Mouse (Mus musculus): ENCODE measurements around the gene Rpl39. TPM values are rescaled to one million over a fixed set of nuclear protein-coding genes. Genes with fewer than 3 reads are reported as not detected.

The Rpl39 gene
- polyA plus RNA-seq (2012; rRNA removed) = 47.1 and 62.8 TPM in 2 replicates

GRCm38 (mm10) chrX:37084927-37085660 is at the start of gene Rpl39:
Rpl39 (minus strand) TSS chrX:37085402.
- Histone ChIP-seq H3K4me1 (ENCODE audit: control insufficient read depth, insufficient read depth, insufficient read length) (peaks cover 3% of the 10 kb centered on the region), H3K4me3 (ENCODE audit: extremely low read depth, insufficient read depth, insufficient read length) (peak within 1 kb of the TSS; percentile 73), H3K27ac (ENCODE audit: insufficient read depth, low read length) (peak within 1 kb of the TSS; percentile 95), H3K27me3 (ENCODE audit: control insufficient read depth, insufficient read depth, low read length) (no peaks in the 10 kb centered on the region), H3K36me3 (ENCODE audit: control insufficient read depth, insufficient read depth, low read length) (peaks cover 6% of the 10 kb centered on the region)
- no peak for TF ChIP-seq CTCF (IDR thresholded peaks at IDR 0.05; ENCODE audit: extremely low read depth, insufficient read depth, insufficient read length, insufficient replicate concordance)
- TF ChIP-seq POLR2A (IDR thresholded peaks at IDR 0.05; ENCODE audit: low read depth, low read length) = peak; percentile 69
- peak; percentile 84 for DNase-seq (ENCODE audit: low read depth in 1 of 2, low spot score in 2 of 2)
- WGBS = 20% methylated on average over 38 of the region's 38 CpGs

- Histone ChIP-seq H3K4me3 (ENCODE audit: extremely low read depth, insufficient read depth, insufficient read length) (peak within 1 kb of the TSS; percentile 91), H3K27me3 (ENCODE audit: control insufficient read depth, insufficient read depth, low read length) (no peaks in the 10 kb centered on the region), H3K27ac (ENCODE audit: insufficient read depth, low read length) (peak within 1 kb of the TSS; percentile 87), H3K36me3 (ENCODE audit: control insufficient read depth, insufficient read depth, low read length) (peaks cover 2% of the 10 kb centered on the region; the same call in 1 of the 2 replicates), H3K4me1 (ENCODE audit: control insufficient read depth, insufficient read depth, insufficient read length) (no peaks in the 10 kb centered on the region; the same call in 1 of the 2 replicates)
- WGBS = 28% methylated on average over 58 of the region's 58 CpGs
- TF ChIP-seq POLR2A (IDR thresholded peaks at IDR 0.05; ENCODE audit: low read depth, low read length) (no peak), CTCF (IDR thresholded peaks at IDR 0.05; ENCODE audit: extremely low read depth, insufficient read depth, insufficient read length, insufficient replicate concordance) (no peak)
- peak; percentile 60 to 69 for DNase-seq (ENCODE audit: low read depth in 1 of 2, low spot score in 2 of 2)
These were observed 41.6 kb upstream of the Rpl39 start, which contains the start of gene Nkap for GRCm38 (mm10) chrX:37126671-37127358. Nkap (plus strand) TSS chrX:37126795.

GRCm38 (mm10) chrX:37125511-37125910 is 40.3 kb upstream of the Rpl39 start:
- H3K36me3 ChIP-seq (ENCODE audit: control insufficient read depth, insufficient read depth, low read length) = no peaks in the 10 kb centered on the region
- TF ChIP-seq POLR2A (IDR thresholded peaks at IDR 0.05; ENCODE audit: low read depth, low read length) = no peak
- TF ChIP-seq CTCF (IDR thresholded peaks at IDR 0.05; ENCODE audit: extremely low read depth, insufficient read depth, insufficient read length, insufficient replicate concordance) = no peak
- no peak for DNase-seq (ENCODE audit: low read depth in 1 of 2, low spot score in 2 of 2)
- no peaks in the 10 kb centered on the region; the same call in 1 of the 2 replicates for H3K4me1 ChIP-seq (ENCODE audit: control insufficient read depth, insufficient read depth, insufficient read length)
- no peak overlapping the region for H3K27ac ChIP-seq (ENCODE audit: insufficient read depth, low read length)
- no peaks in the 10 kb centered on the region for H3K27me3 ChIP-seq (ENCODE audit: control insufficient read depth, insufficient read depth, low read length)
- whole genome bisulfite sequencing = 94% methylated on average over 7 of the region's 7 CpGs
- no peak overlapping the region for H3K4me3 ChIP-seq (ENCODE audit: extremely low read depth, insufficient read depth, insufficient read length)

GRCm38 (mm10) chrX:37120212-37120611 is 35.0 kb upstream of the Rpl39 start:
- TF ChIP-seq POLR2A (IDR thresholded peaks at IDR 0.05; ENCODE audit: low read depth, low read length) = no peak
- TF ChIP-seq CTCF (IDR thresholded peaks at IDR 0.05; ENCODE audit: extremely low read depth, insufficient read depth, insufficient read length, insufficient replicate concordance) = no peak
- WGBS = 50% methylated on average over 5 of the region's 5 CpGs
- Histone ChIP-seq H3K4me1 (ENCODE audit: control insufficient read depth, insufficient read depth, insufficient read length) (peaks cover 4% of the 10 kb centered on the region; the same call in 1 of the 2 replicates), H3K36me3 (ENCODE audit: control insufficient read depth, insufficient read depth, low read length) (no peaks in the 10 kb centered on the region), H3K27me3 (ENCODE audit: control insufficient read depth, insufficient read depth, low read length) (no peaks in the 10 kb centered on the region), H3K27ac (ENCODE audit: insufficient read depth, low read length) (no peak overlapping the region), H3K4me3 (ENCODE audit: extremely low read depth, insufficient read depth, insufficient read length) (no peak overlapping the region)
- DNase-seq (ENCODE audit: low read depth in 1 of 2, low spot score in 2 of 2) = no peak

- WGBS = 65% methylated on average over 3 of the region's 3 CpGs
- DNase-seq (ENCODE audit: low read depth in 1 of 2, low spot score in 2 of 2) = no peak
These were observed 34.4 kb upstream of the Rpl39 start for GRCm38 (mm10) chrX:37119585-37119984.

GRCm38 (mm10) chrX:37117085-37117484 is 31.9 kb upstream of the Rpl39 start:
- no CpG with 5 or more reads among the region's 5 CpGs for WGBS
- H3K4me3 ChIP-seq (ENCODE audit: extremely low read depth, insufficient read depth, insufficient read length) = no peak overlapping the region
- TF ChIP-seq CTCF (IDR thresholded peaks at IDR 0.05; ENCODE audit: extremely low read depth, insufficient read depth, insufficient read length, insufficient replicate concordance) = no peak
- TF ChIP-seq POLR2A (IDR thresholded peaks at IDR 0.05; ENCODE audit: low read depth, low read length) = no peak
- H3K27me3 ChIP-seq (ENCODE audit: control insufficient read depth, insufficient read depth, low read length) = no peaks in the 10 kb centered on the region
- no peak overlapping the region for H3K27ac ChIP-seq (ENCODE audit: insufficient read depth, low read length)
- DNase-seq (ENCODE audit: low read depth in 1 of 2, low spot score in 2 of 2) = no peak
- peaks cover 4% of the 10 kb centered on the region; the same call in 1 of the 2 replicates for H3K4me1 ChIP-seq (ENCODE audit: control insufficient read depth, insufficient read depth, insufficient read length)
- no peaks in the 10 kb centered on the region for H3K36me3 ChIP-seq (ENCODE audit: control insufficient read depth, insufficient read depth, low read length)

More at GRCm38 (mm10) chrX:37119585-37119984, 34.4 kb upstream of the Rpl39 start:
- Histone ChIP-seq H3K27ac (ENCODE audit: insufficient read depth, low read length) (no peak overlapping the region), H3K36me3 (ENCODE audit: control insufficient read depth, insufficient read depth, low read length) (no peaks in the 10 kb centered on the region), H3K4me1 (ENCODE audit: control insufficient read depth, insufficient read depth, insufficient read length) (peaks cover 4% of the 10 kb centered on the region; the same call in 1 of the 2 replicates), H3K27me3 (ENCODE audit: control insufficient read depth, insufficient read depth, low read length) (no peaks in the 10 kb centered on the region), H3K4me3 (ENCODE audit: extremely low read depth, insufficient read depth, insufficient read length) (no peak overlapping the region)
- no peak for TF ChIP-seq CTCF (IDR thresholded peaks at IDR 0.05; ENCODE audit: extremely low read depth, insufficient read depth, insufficient read length, insufficient replicate concordance)
- no peak for TF ChIP-seq POLR2A (IDR thresholded peaks at IDR 0.05; ENCODE audit: low read depth, low read length)
